Mouse (Mus musculus): ENCODE measurements at regions not wholly inside any gene's neighbourhood (a gene's known extent, or its start where the extent isn't known, plus 50 kb on each side); places are given as distances from the start of the nearest gene placed in this dataset.

DNA sequence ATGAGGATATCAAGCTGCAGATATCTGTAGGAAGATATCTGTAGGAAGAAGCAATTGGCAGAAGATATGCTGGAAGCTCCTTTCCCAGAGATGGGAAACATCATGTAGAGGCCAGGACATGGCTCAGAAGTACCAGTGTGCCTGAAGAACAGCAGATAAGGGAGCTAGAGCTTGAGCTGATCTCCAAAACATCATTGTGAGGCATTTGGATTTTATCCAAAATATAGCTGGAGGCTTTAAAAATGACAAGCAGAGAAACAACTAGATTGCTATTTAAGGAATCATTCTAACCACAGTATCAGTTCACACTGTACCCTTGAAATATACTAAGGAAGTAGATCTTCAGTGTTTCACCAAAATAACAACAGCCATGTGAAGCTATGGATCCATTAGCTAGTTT is 81.5 kb downstream of the Uchl5 start:
- TF ChIP-seq POLR2A (IDR thresholded peaks at IDR 0.05; ENCODE audit: low read depth, low read length) (no peak), CTCF (conservative IDR thresholded peaks at IDR 0.05 in 1 of 2, IDR thresholded peaks at IDR 0.05 in 1 of 2; ENCODE audit: low read depth in 2 of 2, low read length in 2 of 2) (no peak), ZNF384 (IDR thresholded peaks at IDR 0.05; ENCODE audit: low read depth, low read length) (no peak)

All from CH12.LX (cell line).